Mouse (Mus musculus) ES-E14 (cell line): ENCODE measurements around the gene Tmem132a.

Experiments used
- CHD2 ChIP-seq: IDR thresholded peaks from 2 replicates; pipeline ENCODE4 v1.6.1; 2014; ENCODE audit warnings: mild to moderate bottlenecking, low read depth, low read length, inconsistent platforms
- HCFC1 ChIP-seq: IDR thresholded peaks from 2 replicates; pipeline ENCODE4 v1.6.1; 2012; ENCODE audit warnings: low read length, inconsistent platforms, borderline replicate concordance; ENCODE audit not compliant: insufficient read depth

- TF ChIP-seq CHD2 (no peak), HCFC1 (no peak)
Measured at GRCm38 (mm10) chr19:10871328-10871961, 1.7 kb upstream of the Tmem132a start.
